Mouse (Mus musculus) layer of hippocampus, adult 2 months (tissue): ENCODE measurements around the gene Il6st. TPM values are rescaled to one million over a fixed set of nuclear protein-coding genes. Genes with fewer than 3 reads are reported as not detected.

Experiments
- DNase-seq, 2 experiments: peaks; one replicate each; pipeline ENCODE4 v3.0.0; 2022; ENCODE audit warnings: low spot score in 2 of 2
- H3K27ac ChIP-seq: fragments of 200-600 bp; 2 replicates; pipeline ENCODE4 v1.8.1; 2022
- H3K4me3 ChIP-seq: fragments of 200-600 bp; 2 replicates; pipeline ENCODE4 v1.8.1; 2022; ENCODE audit warnings: mild to moderate bottlenecking
- CTCF ChIP-seq: fragments of 200-600 bp; conservative IDR thresholded peaks from 2 replicates; pipeline ENCODE4 v1.8.1; 2022; ENCODE audit warnings: antibody characterized with exemption, mild to moderate bottlenecking, moderate library complexity
- total RNA-seq, 2 experiments: library from RNA; stranded (reverse); gene quantifications; 2 replicates each; pipeline ENCODE4 v1.2.3; 2021

The Il6st gene
- total RNA-seq, 2 experiments from 2014 or later, result 73.0 to 76.5 TPM

DNA sequence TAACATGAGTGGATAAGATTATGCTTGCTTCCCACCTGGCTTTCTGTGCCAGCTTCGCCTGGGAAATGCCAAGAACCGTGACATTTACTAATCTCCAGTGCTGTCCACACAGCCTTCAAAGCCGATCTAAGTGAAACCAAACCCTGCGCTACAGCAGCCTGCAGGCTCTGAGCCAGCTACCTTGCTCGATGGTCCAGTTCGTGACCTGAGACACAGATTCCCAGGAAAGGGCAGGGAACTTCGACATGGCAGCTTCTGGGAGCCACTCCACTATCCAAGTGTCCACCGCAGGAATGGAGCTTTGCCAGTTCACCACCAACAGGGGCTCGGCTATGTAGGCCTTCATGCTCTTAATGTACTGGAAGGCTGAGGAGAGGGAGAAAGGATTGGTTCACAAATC is 69.7 kb downstream of the Il6st start:
- DNase-seq, result no peak
- Histone ChIP-seq H3K27ac (no peak overlapping the region), H3K4me3 (no peak overlapping the region)
- no peak for TF ChIP-seq CTCF

DNA sequence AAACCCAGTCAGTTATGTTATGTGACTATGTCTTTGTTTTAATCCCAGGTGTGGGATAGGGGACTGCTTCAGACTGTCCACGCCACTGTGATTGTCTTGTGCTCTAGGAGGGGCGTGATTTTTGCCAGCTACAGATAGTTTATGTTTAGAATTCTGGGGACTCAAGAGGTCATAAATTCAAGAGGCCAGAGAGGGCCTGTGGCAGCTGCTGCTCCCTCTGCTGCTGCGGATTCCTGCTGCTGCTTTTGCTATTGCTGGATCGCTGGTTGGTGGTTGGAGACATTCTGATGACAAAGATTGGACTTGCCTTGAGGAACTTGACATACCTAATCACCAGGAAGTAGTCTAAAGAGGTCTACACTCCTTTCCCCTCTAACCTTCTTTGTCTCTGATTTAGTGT is 72.7 kb downstream of the Il6st start:
- DNase-seq, result no peak
- Histone ChIP-seq H3K27ac (no peak overlapping the region), H3K4me3 (no peak overlapping the region)
- no peak for TF ChIP-seq CTCF

- no peak for DNase-seq
- Histone ChIP-seq H3K4me3 (no peak overlapping the region), H3K27ac (no peak overlapping the region)
- no peak for TF ChIP-seq CTCF
Measured at GRCm38 (mm10) chr13:112537065-112537464, 73.2 kb downstream of the Il6st start.

DNA sequence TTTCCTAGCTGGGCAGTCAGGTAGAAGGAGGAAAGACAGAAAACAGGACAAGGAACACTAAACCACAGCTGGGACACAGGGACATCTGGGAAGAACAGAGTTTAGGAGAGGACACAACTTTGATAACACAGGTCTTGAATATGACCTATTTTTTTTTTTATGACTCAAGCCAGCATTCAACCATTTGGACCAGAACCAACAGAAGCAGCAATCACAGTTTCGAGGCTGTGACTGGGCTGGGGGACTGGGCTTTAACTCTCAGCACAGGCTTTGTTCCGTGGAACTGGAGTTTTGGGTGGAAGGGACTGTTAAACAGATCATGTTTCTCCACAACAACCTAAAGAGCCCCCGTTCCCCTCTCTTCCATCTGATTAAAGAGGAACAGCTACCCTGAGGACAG is 76.7 kb downstream of the Il6st start:
- DNase-seq, result no peak

GRCm38 (mm10) chr13:112541223-112541975 is 77.5 kb downstream of the Il6st start:
- no peak for TF ChIP-seq CTCF
- H3K4me3 ChIP-seq, result no peak overlapping the region
- H3K27ac ChIP-seq, result no peak overlapping the region
- DNase-seq, result no peak

More for the DNA sequence above, 76.7 kb downstream of the Il6st start:
- no peak for TF ChIP-seq CTCF
- no peak overlapping the region for H3K27ac ChIP-seq
- no peak overlapping the region for H3K4me3 ChIP-seq

GRCm38 (mm10) chr13:112551641-112552548 is 88.0 kb downstream of the Il6st start:
- no peak for DNase-seq
- Histone ChIP-seq H3K27ac (no peak overlapping the region), H3K4me3 (no peak overlapping the region)
- no peak for TF ChIP-seq CTCF

DNA sequence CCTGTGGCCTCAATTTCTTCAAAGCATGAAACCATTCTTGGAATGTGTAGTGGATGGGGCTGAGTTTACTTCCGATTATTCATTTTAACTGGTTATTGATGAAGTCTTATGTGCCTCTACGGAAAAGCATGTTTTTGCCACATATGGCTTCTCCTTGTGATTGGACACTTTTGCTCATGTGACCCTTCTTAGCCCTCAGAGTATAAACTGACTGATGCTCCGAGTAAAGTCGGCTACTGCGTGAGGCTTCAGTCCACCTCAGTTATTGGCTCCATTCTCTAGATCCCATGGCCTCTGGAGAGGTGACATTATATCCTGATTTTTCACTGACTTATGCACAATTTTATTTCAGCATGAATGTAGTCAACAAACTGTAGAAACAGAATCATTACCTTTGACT is 89.4 kb downstream of the Il6st start:
- TF ChIP-seq CTCF, result no peak
- no peak for DNase-seq
- H3K27ac ChIP-seq, result no peak overlapping the region
- H3K4me3 ChIP-seq, result no peak overlapping the region

DNA sequence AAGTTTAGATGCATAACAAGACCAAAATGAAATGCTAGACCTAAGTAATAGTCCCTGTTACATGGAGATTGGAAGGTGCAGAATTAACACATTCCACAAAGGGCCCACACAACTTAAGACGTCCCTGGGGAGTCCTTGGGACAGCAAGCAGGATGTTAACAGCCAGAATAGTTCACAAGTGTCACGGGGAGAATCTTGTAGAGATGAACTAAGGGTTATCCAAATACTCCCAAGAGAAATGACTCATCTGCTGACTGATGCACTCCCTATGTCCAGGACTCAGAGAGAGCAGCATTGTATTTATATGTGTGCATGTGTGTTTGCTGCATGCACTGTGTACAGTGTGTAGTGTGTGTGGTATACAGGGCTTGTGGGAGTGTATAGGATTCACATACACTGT is 92.6 kb downstream of the Il6st start:
- no peak for DNase-seq
- Histone ChIP-seq H3K4me3 (no peak overlapping the region), H3K27ac (no peak overlapping the region)
- no peak for TF ChIP-seq CTCF

Other genes starting within 250 kb of the Il6st start
- gene Ankrd55, start 175.6 kb upstream of the Il6st start, total RNA-seq, result 1 to 10 TPM; 2.5 to 3.4 TPM
- gene Il31ra, start 130.3 kb downstream of the Il6st start, total RNA-seq, result under 1 TPM; 0.15 to 0.22 TPM
- gene Ddx4, start 188.4 kb downstream of the Il6st start, total RNA-seq, result 1 to 10 TPM; 1.7 to 2.0 TPM
- gene Slc38a9, start 196.7 kb downstream of the Il6st start, total RNA-seq, result 10 to 100 TPM; 26.5 to 26.8 TPM